Mouse (Mus musculus) midbrain, embryonic 10.5 days (tissue): ENCODE measurements around the gene Sulf2. TPM values are rescaled to one million over a fixed set of nuclear protein-coding genes. Genes with fewer than 3 reads are reported as not detected.

Source experiments
- DNase-seq: peaks from one replicate; pipeline ENCODE4 v3.0.0-alpha.2; 2017; ENCODE audit warnings: low spot score
- H3K27ac ChIP-seq: fragments of 300-500 bp; sonication (generic); replicated peaks from 2 replicates; pipeline ENCODE4 v1.5.1; 2016; ENCODE audit warnings: mild to moderate bottlenecking
- H3K27me3 ChIP-seq: fragments of 300-500 bp; sonication (generic); 2 replicates; pipeline ENCODE4 v1.6.1; 2016; ENCODE audit warnings: low read depth, mild to moderate bottlenecking; ENCODE audit not compliant: poor library complexity, severe bottlenecking
- H3K36me3 ChIP-seq: fragments of 300-500 bp; sonication (generic); 2 replicates; pipeline ENCODE4 v1.6.1; 2016; ENCODE audit warnings: mild to moderate bottlenecking, moderate library complexity
- H3K4me1 ChIP-seq: fragments of 300-500 bp; sonication (generic); 2 replicates; pipeline ENCODE4 v1.6.1; 2016
- H3K4me3 ChIP-seq: fragments of 300-500 bp; sonication (generic); 2 replicates; pipeline ENCODE4 v1.5.1; 2016; ENCODE audit warnings: mild to moderate bottlenecking, moderate library complexity
- H3K9me3 ChIP-seq: fragments of 300-500 bp; sonication (generic); replicated peaks from 2 replicates; pipeline ENCODE4 v1.6.1; 2016; ENCODE audit warnings: mild to moderate bottlenecking
- WGBS: fragments of 180-500 bp; shearing (Covaris S2); methylation state at CpG from one replicate; pipeline ENCODE4 v1.1.7; 2016; 5-methylcytosine and 5-hydroxymethylcytosine counted together
- polyA plus RNA-seq: library from polyadenylated mRNA; unstranded; fragments of >200 nt; fragmentation: Nextera tagmentation; extraction: Ambion mirVana; gene quantifications from 2 replicates; pipeline ENCODE4 v1.2.1, GENCODE M21; 2016

Sulf2 gene
- polyA plus RNA-seq, 1 experiment from 2014 or later, result 62.5 TPM

GRCm38 (mm10) chr2:166048852-166049251 lies 106.6 kb downstream of the Sulf2 start:
- Histone ChIP-seq H3K36me3 (peaks cover 67% of the 10 kb centered on the region), H3K27me3 (no peaks in the 10 kb centered on the region), H3K27ac (no peak overlapping the region), H3K9me3 (no peaks in the 10 kb centered on the region), H3K4me3 (no peak overlapping the region), H3K4me1 (no peaks in the 10 kb centered on the region)
- 94% methylated on average over 7 of the region's 7 CpGs for WGBS
- no peak for DNase-seq

- H3K27me3 ChIP-seq, result no peaks in the 10 kb centered on the region
- no peak overlapping the region for H3K4me3 ChIP-seq
- DNase-seq, result no peak
- H3K27ac ChIP-seq, result no peak overlapping the region
- peaks cover 58% of the 10 kb centered on the region for H3K36me3 ChIP-seq
- no peaks in the 10 kb centered on the region for H3K9me3 ChIP-seq
- H3K4me1 ChIP-seq, result no peaks in the 10 kb centered on the region
- WGBS, result 96% methylated on average over 4 of the region's 4 CpGs
Observed at GRCm38 (mm10) chr2:166047931-166048330, 107.5 kb downstream of the Sulf2 start.

- Histone ChIP-seq H3K27me3 (no peaks in the 10 kb centered on the region), H3K9me3 (no peaks in the 10 kb centered on the region), H3K4me3 (no peak overlapping the region), H3K27ac (no peak overlapping the region), H3K4me1 (peaks cover 14% of the 10 kb centered on the region), H3K36me3 (peaks cover 37% of the 10 kb centered on the region)
- no peak for DNase-seq
- 83% methylated on average over 10 of the region's 10 CpGs for WGBS
Observed at GRCm38 (mm10) chr2:166045549-166046501, 109.6 kb downstream of the Sulf2 start.

GRCm38 (mm10) chr2:166045006-166045405 lies 110.5 kb downstream of the Sulf2 start:
- Histone ChIP-seq H3K4me1 (peaks cover 16% of the 10 kb centered on the region), H3K9me3 (no peaks in the 10 kb centered on the region), H3K27me3 (no peaks in the 10 kb centered on the region), H3K4me3 (no peak overlapping the region), H3K36me3 (peaks cover 29% of the 10 kb centered on the region), H3K27ac (no peak overlapping the region)
- 88% methylated on average over 2 of the region's 2 CpGs for WGBS
- DNase-seq, result no peak

- H3K4me1 ChIP-seq, result peaks cover 16% of the 10 kb centered on the region
- no peaks in the 10 kb centered on the region for H3K27me3 ChIP-seq
- no peak overlapping the region for H3K27ac ChIP-seq
- H3K4me3 ChIP-seq, result no peak overlapping the region
- WGBS, result 93% methylated on average over 1 of the region's 1 CpGs
- DNase-seq, result no peak
- H3K9me3 ChIP-seq, result no peaks in the 10 kb centered on the region
- peaks cover 5% of the 10 kb centered on the region for H3K36me3 ChIP-seq
Observed at GRCm38 (mm10) chr2:166042542-166042941, 112.9 kb downstream of the Sulf2 start.

- H3K27me3 ChIP-seq, result no peaks in the 10 kb centered on the region
Observed at GRCm38 (mm10) chr2:166039681-166040080, 115.8 kb downstream of the Sulf2 start.

GRCm38 (mm10) chr2:166035725-166036124 lies 119.7 kb downstream of the Sulf2 start:
- DNase-seq, result no peak
- H3K36me3 ChIP-seq, result peaks cover 14% of the 10 kb centered on the region
- H3K4me1 ChIP-seq, result peaks cover 23% of the 10 kb centered on the region
- 67% methylated on average over 3 of the region's 3 CpGs for WGBS
- H3K27me3 ChIP-seq, result no peaks in the 10 kb centered on the region
- no peak overlapping the region for H3K4me3 ChIP-seq
- no peaks in the 10 kb centered on the region for H3K9me3 ChIP-seq
- H3K27ac ChIP-seq, result no peak overlapping the region

More at GRCm38 (mm10) chr2:166039681-166040080, 115.8 kb downstream of the Sulf2 start:
- no peak for DNase-seq
- H3K4me1 ChIP-seq, result peaks cover 20% of the 10 kb centered on the region
- 89% methylated on average over 4 of the region's 4 CpGs for WGBS
- no peak overlapping the region for H3K4me3 ChIP-seq
- H3K36me3 ChIP-seq, result peaks cover 14% of the 10 kb centered on the region
- no peaks in the 10 kb centered on the region for H3K9me3 ChIP-seq
- H3K27ac ChIP-seq, result no peak overlapping the region

- no peaks in the 10 kb centered on the region for H3K9me3 ChIP-seq
- H3K4me1 ChIP-seq, result peaks cover 30% of the 10 kb centered on the region
- no peak for DNase-seq
- no peak overlapping the region for H3K4me3 ChIP-seq
- peaks cover 14% of the 10 kb centered on the region for H3K36me3 ChIP-seq
- H3K27ac ChIP-seq, result peak overlapping the region; percentile 52; the same call in 1 of the 2 replicates
- WGBS, result 76% methylated on average over 3 of the region's 3 CpGs
- no peaks in the 10 kb centered on the region for H3K27me3 ChIP-seq
Observed at GRCm38 (mm10) chr2:166034967-166035490, 120.4 kb downstream of the Sulf2 start.

GRCm38 (mm10) chr2:166032628-166033027 lies 122.8 kb downstream of the Sulf2 start:
- H3K36me3 ChIP-seq, result peaks cover 14% of the 10 kb centered on the region
- peaks cover 42% of the 10 kb centered on the region for H3K4me1 ChIP-seq
- H3K27ac ChIP-seq, result no peak overlapping the region
- no peak overlapping the region for H3K4me3 ChIP-seq
- 93% methylated on average over 5 of the region's 5 CpGs for whole genome bisulfite sequencing
- no peaks in the 10 kb centered on the region for H3K27me3 ChIP-seq
- DNase-seq, result no peak
- H3K9me3 ChIP-seq, result no peaks in the 10 kb centered on the region

- H3K9me3 ChIP-seq, result no peaks in the 10 kb centered on the region
- WGBS, result 41% methylated on average over 7 of the region's 7 CpGs
- H3K27me3 ChIP-seq, result no peaks in the 10 kb centered on the region
- DNase-seq, result peak; percentile 52
- H3K36me3 ChIP-seq, result peaks cover 8% of the 10 kb centered on the region
- H3K4me3 ChIP-seq, result peak overlapping the region; percentile 36
- peak overlapping the region; percentile 80 for H3K27ac ChIP-seq
- peaks cover 42% of the 10 kb centered on the region for H3K4me1 ChIP-seq
Observed at GRCm38 (mm10) chr2:166031120-166031929, 124.1 kb downstream of the Sulf2 start.

- H3K4me3 ChIP-seq, result peak overlapping the region; percentile 36
- DNase-seq, result peak; percentile 24
- 17% methylated on average over 13 of the region's 13 CpGs for WGBS
Observed at GRCm38 (mm10) chr2:166030256-166030995, 125.0 kb downstream of the Sulf2 start.

GRCm38 (mm10) chr2:166029232-166029631 lies 126.2 kb downstream of the Sulf2 start:
- no peaks in the 10 kb centered on the region for H3K9me3 ChIP-seq
- no peaks in the 10 kb centered on the region for H3K27me3 ChIP-seq
- H3K36me3 ChIP-seq, result no peaks in the 10 kb centered on the region
- H3K4me3 ChIP-seq, result no peak overlapping the region
- no peak overlapping the region for H3K27ac ChIP-seq
- H3K4me1 ChIP-seq, result peaks cover 39% of the 10 kb centered on the region
- 78% methylated on average over 4 of the region's 4 CpGs for WGBS
- DNase-seq, result no peak

More at GRCm38 (mm10) chr2:166030256-166030995, 125.0 kb downstream of the Sulf2 start:
- Histone ChIP-seq H3K36me3 (peaks cover 5% of the 10 kb centered on the region; the same call in 1 of the 2 replicates), H3K4me1 (peaks cover 42% of the 10 kb centered on the region), H3K27ac (peak overlapping the region; percentile 80), H3K27me3 (no peaks in the 10 kb centered on the region), H3K9me3 (no peaks in the 10 kb centered on the region)
